Mouse (Mus musculus) heart, postnatal 4 days (tissue): ENCODE measurements around the gene Olfr846. TPM values are rescaled to one million over a fixed set of nuclear protein-coding genes. Genes with fewer than 3 reads are reported as not detected.

Experiments used
- DNase-seq: peaks from one replicate; pipeline ENCODE4 v3.0.0; 2021
- total RNA-seq, 2 experiments: library from RNA; stranded (reverse); gene quantifications; 2 replicates each; pipeline ENCODE4 v1.2.3; 2021

The Olfr846 gene
- not detected for total RNA-seq

DNA sequence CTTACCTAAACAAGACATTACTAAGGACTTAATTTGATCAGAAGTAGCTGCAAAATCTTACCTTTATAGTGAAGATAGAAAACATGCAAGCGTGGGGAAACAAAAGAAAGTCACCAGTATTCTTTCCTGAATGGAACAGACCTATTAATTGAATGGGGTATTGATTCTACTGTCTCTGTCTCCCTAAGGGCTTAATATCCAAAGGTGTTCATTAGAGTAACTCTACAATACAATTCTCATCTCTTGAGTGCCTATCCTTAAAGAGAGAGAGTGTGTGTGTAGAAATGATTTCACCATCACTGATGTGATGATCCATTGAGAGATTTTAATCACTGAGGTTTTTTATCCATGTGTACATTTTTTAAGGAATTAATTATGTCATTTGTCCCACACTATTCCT is at the start of gene Olfr846:
TSS of gene Olfr846 (minus strand) at position 101 of the 400 bp plus-strand sequence.
- DNase-seq = no peak

DNA sequence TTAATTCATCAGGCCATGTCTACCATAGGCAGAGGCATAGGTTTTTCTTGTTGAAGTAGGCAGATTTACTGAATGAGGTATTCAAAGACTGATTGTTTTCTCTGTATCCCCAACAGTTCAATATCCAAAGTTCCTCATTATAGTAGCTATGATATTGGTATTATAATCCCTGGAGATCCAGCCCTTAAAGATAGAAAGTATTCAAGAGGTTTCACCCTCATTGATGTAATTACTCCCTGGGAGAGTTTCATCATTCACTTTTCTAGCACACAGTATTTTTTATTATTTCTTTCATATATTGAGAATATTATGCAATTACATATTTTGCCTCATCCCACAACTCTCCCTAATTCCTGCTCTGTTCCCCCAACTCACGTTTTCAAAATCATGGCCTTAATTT is 14.8 kb upstream of the Olfr846 start, which contains the start of gene Olfr847:
TSS of gene Olfr847 (minus strand) at position 101 of the 400 bp plus-strand sequence.
- no peak for DNase-seq

DNA sequence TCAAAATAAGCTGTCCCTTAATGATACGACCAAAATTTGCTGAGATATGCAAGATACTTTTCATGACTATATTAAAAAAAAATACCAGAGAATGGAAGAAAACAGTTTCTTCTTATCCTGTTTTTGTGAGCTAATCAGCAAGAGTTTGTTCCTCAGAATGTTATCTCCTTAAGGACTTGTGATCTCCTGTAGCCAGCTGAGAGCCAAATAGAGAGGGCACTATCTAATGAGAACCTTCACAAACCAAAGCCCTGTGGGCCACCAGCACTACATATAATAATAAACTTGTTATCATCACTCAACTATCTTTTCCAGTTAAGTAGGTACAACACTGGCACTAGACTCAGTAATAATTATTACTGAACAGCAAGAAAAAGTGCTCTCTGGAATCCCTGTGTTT is 27.6 kb downstream of the Olfr846 start, which contains the start of gene Olfr845:
TSS of gene Olfr845 (plus strand) at position 301 of the 400 bp plus-strand sequence.
- DNase-seq = no peak

DNA sequence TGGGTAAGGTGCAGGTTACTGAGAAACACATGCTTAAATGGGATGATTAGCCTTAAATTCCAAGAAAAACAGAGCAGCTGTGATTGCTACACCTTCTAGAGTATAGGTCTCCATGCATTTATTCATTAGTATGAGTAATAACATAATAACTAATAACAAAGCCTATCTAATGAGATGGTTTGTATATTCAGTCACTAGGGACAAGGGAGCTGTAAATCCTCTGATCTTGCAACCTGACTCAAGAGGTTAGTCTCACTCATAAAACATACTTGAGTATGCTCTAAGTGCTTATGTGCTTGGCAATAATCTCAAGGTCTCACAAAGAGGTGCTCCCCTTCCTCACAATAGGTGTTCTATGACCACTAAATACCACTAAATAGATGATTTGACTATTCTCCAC is 47.8 kb downstream of the Olfr846 start, which contains the start of gene Olfr844:
TSS of gene Olfr844 (plus strand) at position 301 of the 400 bp plus-strand sequence.
- DNase-seq = no peak

Other genes with a start within 250 kb of the Olfr846 start
- under 1 TPM in 1 of 2 experiments, not detected in 1; 0.05 TPM for gene Olfr836, start 243.6 kb downstream of the Olfr846 start, total RNA-seq
- gene Olfr837, start 227.7 kb downstream of the Olfr846 start, total RNA-seq = not detected
- gene Olfr839-ps1, start 186.7 kb downstream of the Olfr846 start, total RNA-seq = not detected
- gene Olfr843, start 112.0 kb downstream of the Olfr846 start, total RNA-seq = not detected
- not detected for gene Olfr844, start 47.7 kb downstream of the Olfr846 start, total RNA-seq
- not detected for gene Olfr845, start 27.5 kb downstream of the Olfr846 start, total RNA-seq
- not detected for gene Olfr847, start 14.7 kb upstream of the Olfr846 start, total RNA-seq
- not detected for gene Olfr849, start 76.3 kb upstream of the Olfr846 start, total RNA-seq
- gene Olfr850, start 114.2 kb upstream of the Olfr846 start, total RNA-seq = not detected
- not detected for gene Olfr851, start 129.3 kb upstream of the Olfr846 start, total RNA-seq
- not detected for gene Olfr853, start 177.1 kb upstream of the Olfr846 start, total RNA-seq
- gene Olfr854, start 203.4 kb upstream of the Olfr846 start, total RNA-seq = not detected
- gene Olfr855, start 218.6 kb upstream of the Olfr846 start, total RNA-seq = not detected